Mouse (Mus musculus) thymus, adult 2 months (tissue): ENCODE measurements around the gene Zfand6.

ENCODE experiments used
- CTCF ChIP-seq: fragments of 200-500 bp; IDR thresholded peaks from 2 replicates; pipeline ENCODE4 v1.5.1; 2012; ENCODE audit warnings: mild to moderate bottlenecking, control low read depth, low read length, moderate library complexity, borderline replicate concordance; ENCODE audit not compliant: control insufficient read depth, poor library complexity, insufficient read depth; ENCODE audit errors: extremely low read depth
- POLR2A ChIP-seq: fragments of 200-500 bp; IDR thresholded peaks from 2 replicates; pipeline ENCODE4 v1.6.1; 2012; ENCODE audit warnings: mild to moderate bottlenecking, low read length, control low read depth, moderate library complexity; ENCODE audit not compliant: control insufficient read depth, poor library complexity, insufficient read depth; ENCODE audit errors: extremely low read depth

GRCm38 (mm10) chr7:84636939-84637338, 52.8 kb downstream of the Zfand6 start:
- TF ChIP-seq CTCF (no peak), POLR2A (no peak)
